Mouse (Mus musculus): ENCODE data around the gene Gatad2b. TPM values are rescaled to one million over a fixed set of nuclear protein-coding genes. Genes with fewer than 3 reads are reported as not detected.
"Not testable (repeated sequence)": the region's sequence is repeated elsewhere in the genome, so short reads cannot be mapped to it uniquely, and the experiment has no call there.

Gene Gatad2b
- polyA plus RNA-seq, 1 experiment from 2014 or later = 15.6 TPM

DNA sequence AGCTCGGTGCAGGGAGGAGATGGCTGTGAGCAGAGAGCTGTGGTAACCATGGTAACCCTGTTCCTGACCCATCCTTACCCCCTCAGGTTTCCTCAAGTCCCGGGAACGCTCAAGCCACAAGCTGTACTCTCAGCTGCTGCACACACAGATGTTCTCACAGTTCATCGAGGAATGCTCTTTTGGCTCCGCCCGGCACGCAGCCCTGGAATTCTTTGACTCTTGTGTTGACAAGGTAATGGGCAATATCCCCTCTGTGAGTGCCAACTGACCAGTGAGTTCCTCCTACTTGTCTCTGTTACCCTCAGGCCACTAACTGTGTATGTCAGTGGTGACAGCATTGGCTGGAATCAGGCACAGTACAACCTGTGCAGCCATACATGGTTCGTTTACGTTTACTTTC lies 20.8 kb upstream of the Gatad2b start:
- no peaks in the 10 kb centered on the region for H3K27me3 ChIP-seq (ENCODE audit: low read depth, poor library complexity, severe bottlenecking)
- H3K36me3 ChIP-seq = peaks cover 80% of the 10 kb centered on the region
- DNase-seq (ENCODE audit: low spot score) = peak; percentile 25
- H3K4me3 ChIP-seq = no peak overlapping the region
- H3K4me1 ChIP-seq = peaks cover 5% of the 10 kb centered on the region
- WGBS = 71% methylated on average over 9 of the region's 9 CpGs
- H3K9me3 ChIP-seq (replicated peaks) = no peaks in the 10 kb centered on the region
- H3K27ac ChIP-seq = no peak overlapping the region

- WGBS = 94% methylated on average over 22 of the region's 22 CpGs
- Histone ChIP-seq H3K9me3 (replicated peaks) (no peaks in the 10 kb centered on the region), H3K36me3 (peaks cover 80% of the 10 kb centered on the region), H3K27ac (no peak overlapping the region), H3K27me3 (ENCODE audit: low read depth, poor library complexity, severe bottlenecking) (no peaks in the 10 kb centered on the region), H3K4me1 (peaks cover 5% of the 10 kb centered on the region), H3K4me3 (no peak overlapping the region)
- DNase-seq (ENCODE audit: low spot score) = no peak
Measured at GRCm38 (mm10) chr3:90273855-90274254, 19.1 kb upstream of the Gatad2b start.

GRCm38 (mm10) chr3:90275286-90275685 lies 17.7 kb upstream of the Gatad2b start:
- Histone ChIP-seq H3K4me3 (no peak overlapping the region), H3K27me3 (ENCODE audit: low read depth, poor library complexity, severe bottlenecking) (no peaks in the 10 kb centered on the region), H3K4me1 (peaks cover 5% of the 10 kb centered on the region), H3K27ac (no peak overlapping the region), H3K9me3 (replicated peaks) (no peaks in the 10 kb centered on the region), H3K36me3 (peaks cover 86% of the 10 kb centered on the region)
- WGBS = 91% methylated on average over 11 of the region's 11 CpGs
- no peak for DNase-seq (ENCODE audit: low spot score)

DNA sequence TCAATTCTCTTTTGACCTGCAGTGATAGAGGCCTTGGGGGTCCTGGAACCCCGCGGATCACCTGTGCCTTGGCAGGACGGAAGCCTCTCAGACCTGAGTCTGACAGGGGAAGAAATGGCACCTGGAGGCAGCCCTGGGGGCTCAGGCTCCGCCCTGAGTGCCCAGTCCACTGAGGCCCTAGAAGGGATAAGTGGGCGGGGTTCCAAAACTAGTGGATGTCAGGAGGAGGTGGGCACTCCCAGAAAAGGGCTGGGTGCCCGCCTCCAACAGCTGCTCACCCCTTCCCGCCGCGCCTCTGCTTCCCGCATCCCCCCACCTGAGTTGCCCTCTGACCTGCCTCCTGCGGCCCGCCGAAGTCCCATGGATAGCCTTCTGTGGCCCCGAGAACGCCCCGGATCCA lies 16.1 kb upstream of the Gatad2b start:
- Histone ChIP-seq H3K36me3 (peaks cover 85% of the 10 kb centered on the region), H3K27me3 (ENCODE audit: low read depth, poor library complexity, severe bottlenecking) (no peaks in the 10 kb centered on the region), H3K4me1 (peaks cover 5% of the 10 kb centered on the region), H3K9me3 (replicated peaks) (no peaks in the 10 kb centered on the region), H3K4me3 (no peak overlapping the region), H3K27ac (no peak overlapping the region)
- no peak for DNase-seq (ENCODE audit: low spot score)
- WGBS = 39% methylated on average over 16 of the region's 16 CpGs

DNA sequence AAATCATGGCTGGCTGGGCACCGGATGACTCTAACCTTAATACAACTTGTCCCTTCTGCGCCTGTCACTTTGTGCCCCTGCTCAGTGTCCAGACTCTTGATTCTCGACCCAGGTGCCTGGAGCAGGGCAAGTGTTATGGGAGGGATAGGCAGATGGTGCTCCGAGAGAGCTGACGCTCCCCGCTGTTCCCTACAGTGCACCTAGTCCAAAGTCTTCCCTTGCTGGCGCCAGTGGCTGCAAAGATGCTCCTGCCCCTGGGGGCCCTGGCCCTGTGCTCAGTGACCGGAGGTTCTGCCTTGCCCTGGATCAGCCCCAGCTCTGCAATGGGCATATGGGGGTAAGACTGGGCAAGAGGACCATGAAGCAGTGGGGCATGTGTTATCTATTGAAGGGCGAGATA lies 15.2 kb upstream of the Gatad2b start:
- peaks cover 5% of the 10 kb centered on the region for H3K4me1 ChIP-seq
- no peaks in the 10 kb centered on the region for H3K27me3 ChIP-seq (ENCODE audit: low read depth, poor library complexity, severe bottlenecking)
- H3K27ac ChIP-seq = no peak overlapping the region
- no peak for DNase-seq (ENCODE audit: low spot score)
- H3K4me3 ChIP-seq = no peak overlapping the region
- WGBS = 92% methylated on average over 9 of the region's 9 CpGs
- no peaks in the 10 kb centered on the region for H3K9me3 ChIP-seq (replicated peaks)
- H3K36me3 ChIP-seq = peaks cover 75% of the 10 kb centered on the region

DNA sequence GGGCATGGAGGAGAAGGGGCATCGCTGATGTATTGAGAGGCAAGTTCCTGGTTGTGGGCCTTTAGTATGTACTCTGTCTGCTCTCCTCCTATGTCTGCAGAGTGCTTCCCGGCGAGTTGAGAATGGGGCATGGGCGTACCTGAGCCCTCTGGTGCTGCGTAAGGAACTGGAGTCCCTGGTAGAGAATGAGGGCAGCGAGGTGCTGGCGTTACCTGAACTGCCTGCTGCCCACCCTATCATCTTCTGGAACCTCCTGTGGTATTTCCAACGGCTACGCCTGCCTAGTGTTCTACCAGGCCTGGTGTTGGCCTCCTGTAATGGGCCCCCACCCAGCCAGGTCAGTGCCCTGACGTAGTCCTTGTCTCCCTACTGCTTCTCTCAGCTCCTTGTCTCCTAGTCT lies 14.8 kb upstream of the Gatad2b start:
- 95% methylated on average over 10 of the region's 10 CpGs for WGBS
- Histone ChIP-seq H3K4me1 (peaks cover 5% of the 10 kb centered on the region), H3K27ac (no peak overlapping the region), H3K4me3 (no peak overlapping the region), H3K27me3 (ENCODE audit: low read depth, poor library complexity, severe bottlenecking) (no peaks in the 10 kb centered on the region), H3K36me3 (peaks cover 74% of the 10 kb centered on the region), H3K9me3 (replicated peaks) (no peaks in the 10 kb centered on the region)
- no peak for DNase-seq (ENCODE audit: low spot score)

DNA sequence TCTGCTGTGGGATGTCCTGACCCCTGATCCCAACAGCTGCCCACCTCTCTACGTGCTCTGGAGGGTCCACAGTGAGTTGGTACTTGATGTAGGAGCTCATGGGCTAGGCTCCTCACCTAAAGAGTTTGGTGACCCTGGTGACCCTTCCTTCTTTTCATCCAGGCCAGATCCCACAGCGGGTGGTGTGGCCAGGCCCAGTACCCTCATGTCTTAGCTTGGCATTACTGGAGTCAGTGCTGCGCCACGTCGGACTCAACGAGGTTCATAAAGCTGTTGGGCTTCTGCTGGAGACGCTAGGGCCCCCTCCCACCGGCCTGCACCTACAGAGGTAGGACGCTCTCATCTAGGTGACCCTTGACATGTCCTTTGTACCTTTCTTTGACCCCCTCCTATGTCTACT lies 13.8 kb upstream of the Gatad2b start:
- H3K4me1 ChIP-seq = peaks cover 5% of the 10 kb centered on the region
- H3K36me3 ChIP-seq = peaks cover 63% of the 10 kb centered on the region
- no peaks in the 10 kb centered on the region for H3K9me3 ChIP-seq (replicated peaks)
- DNase-seq (ENCODE audit: low spot score) = no peak
- WGBS = 92% methylated on average over 9 of the region's 9 CpGs
- H3K27ac ChIP-seq = no peak overlapping the region
- no peaks in the 10 kb centered on the region for H3K27me3 ChIP-seq (ENCODE audit: low read depth, poor library complexity, severe bottlenecking)
- no peak overlapping the region for H3K4me3 ChIP-seq

DNA sequence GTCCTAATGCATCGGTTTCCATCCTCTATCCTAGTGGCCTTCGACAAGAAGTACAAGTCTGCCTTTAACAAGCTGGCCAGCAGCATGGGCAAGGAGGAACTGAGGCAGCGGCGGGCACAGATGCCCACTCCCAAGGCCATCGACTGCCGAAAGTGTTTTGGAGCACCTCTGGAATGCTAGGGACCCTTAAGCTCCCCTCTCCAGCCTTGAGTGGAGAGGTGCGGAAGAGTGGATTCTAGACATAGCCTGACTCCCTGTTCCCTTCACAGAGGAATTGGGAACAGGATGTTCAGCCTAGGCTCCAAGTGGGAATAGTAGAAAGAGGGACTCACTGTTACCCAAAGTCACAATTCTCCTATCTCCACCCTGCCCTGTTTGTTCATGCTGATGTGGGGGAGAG lies 13.2 kb upstream of the Gatad2b start:
- no peak overlapping the region for H3K27ac ChIP-seq
- no peak for DNase-seq (ENCODE audit: low spot score)
- H3K4me3 ChIP-seq = no peak overlapping the region
- H3K36me3 ChIP-seq = peaks cover 62% of the 10 kb centered on the region
- H3K27me3 ChIP-seq (ENCODE audit: low read depth, poor library complexity, severe bottlenecking) = no peaks in the 10 kb centered on the region
- WGBS = 94% methylated on average over 7 of the region's 7 CpGs
- peaks cover 5% of the 10 kb centered on the region for H3K4me1 ChIP-seq
- H3K9me3 ChIP-seq (replicated peaks) = no peaks in the 10 kb centered on the region

GRCm38 (mm10) chr3:90280708-90281107 lies 12.3 kb upstream of the Gatad2b start:
- Histone ChIP-seq H3K27me3 (ENCODE audit: low read depth, poor library complexity, severe bottlenecking) (no peaks in the 10 kb centered on the region), H3K4me3 (no peak overlapping the region), H3K4me1 (peaks cover 5% of the 10 kb centered on the region), H3K36me3 (peaks cover 55% of the 10 kb centered on the region), H3K9me3 (replicated peaks) (no peaks in the 10 kb centered on the region), H3K27ac (no peak overlapping the region)
- 90% methylated on average over 9 of the region's 9 CpGs for WGBS
- DNase-seq (ENCODE audit: low spot score) = no peak

DNA sequence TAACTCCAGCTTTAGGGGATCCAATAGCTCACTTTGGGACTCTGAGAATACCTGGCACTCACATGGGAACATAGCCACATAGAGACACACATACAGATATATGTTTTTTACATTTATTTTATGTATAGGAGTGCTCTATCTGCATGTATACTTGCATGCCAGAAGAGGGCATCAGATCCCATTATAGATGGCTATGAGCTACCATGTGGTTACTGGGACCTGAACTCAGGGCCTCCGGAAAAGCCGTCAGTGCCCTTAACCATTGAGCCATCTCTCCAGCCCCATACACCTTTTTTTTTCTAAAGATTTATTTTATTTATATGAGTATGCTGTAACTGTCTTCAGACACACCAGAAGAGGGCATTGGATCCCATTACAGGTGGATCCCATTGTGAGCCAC lies 8.8 kb upstream of the Gatad2b start:
- no peak for DNase-seq (ENCODE audit: low spot score)
- 92% methylated on average over 2 of the region's 2 CpGs for WGBS

GRCm38 (mm10) chr3:90289403-90289802 lies 3.6 kb upstream of the Gatad2b start:
- H3K27me3 ChIP-seq (ENCODE audit: low read depth, poor library complexity, severe bottlenecking); H3K27ac ChIP-seq; H3K4me1 ChIP-seq; H3K36me3 ChIP-seq; H3K4me3 ChIP-seq; DNase-seq (ENCODE audit: low spot score); H3K9me3 ChIP-seq (replicated peaks): not testable (repeated sequence)
- WGBS = 87% methylated on average over 3 of the region's 3 CpGs

More for the DNA sequence above, 8.8 kb upstream of the Gatad2b start:
- Histone ChIP-seq H3K36me3 (peaks cover 21% of the 10 kb centered on the region), H3K4me1 (no peaks in the 10 kb centered on the region), H3K9me3 (replicated peaks) (no peaks in the 10 kb centered on the region), H3K4me3 (no peak overlapping the region), H3K27ac (no peak overlapping the region), H3K27me3 (ENCODE audit: low read depth, poor library complexity, severe bottlenecking) (no peaks in the 10 kb centered on the region)

- Histone ChIP-seq H3K9me3 (replicated peaks) (no peaks in the 10 kb centered on the region), H3K36me3 (peaks cover 8% of the 10 kb centered on the region), H3K4me1 (peaks cover 16% of the 10 kb centered on the region), H3K27me3 (ENCODE audit: low read depth, poor library complexity, severe bottlenecking) (no peaks in the 10 kb centered on the region), H3K4me3 (no peak overlapping the region), H3K27ac (no peak overlapping the region)
- 92% methylated on average over 1 of the region's 1 CpGs for WGBS
- no peak for DNase-seq (ENCODE audit: low spot score)
Measured at GRCm38 (mm10) chr3:90290602-90291001, 2.4 kb upstream of the Gatad2b start.

DNA sequence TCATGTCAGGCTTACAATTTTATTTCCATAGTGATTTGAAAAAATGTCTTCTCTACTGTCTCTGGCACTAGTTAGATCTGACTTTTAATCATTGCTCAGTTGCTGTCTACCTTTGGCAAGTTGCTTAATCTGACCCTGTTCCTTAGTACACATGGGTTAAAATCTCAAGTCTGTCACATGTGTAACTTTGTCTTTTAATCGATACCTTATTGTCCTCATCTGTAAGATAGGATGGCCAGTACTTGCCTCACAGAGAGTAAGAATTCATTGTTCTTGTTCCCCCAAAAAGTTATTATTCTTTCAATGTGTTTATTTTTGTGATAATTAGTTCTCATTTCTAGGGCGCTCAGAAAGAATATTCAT lies 1.0 kb upstream of the Gatad2b start:
- H3K9me3 ChIP-seq (replicated peaks) = no peaks in the 10 kb centered on the region
- H3K4me3 ChIP-seq = peak overlapping the region; percentile 86
- no peak for DNase-seq (ENCODE audit: low spot score)
- 45% methylated on average over 2 of the region's 2 CpGs for WGBS
- peaks cover 16% of the 10 kb centered on the region for H3K4me1 ChIP-seq
- H3K36me3 ChIP-seq = peaks cover 16% of the 10 kb centered on the region
- peak overlapping the region; percentile 98 for H3K27ac ChIP-seq
- no peaks in the 10 kb centered on the region for H3K27me3 ChIP-seq (ENCODE audit: low read depth, poor library complexity, severe bottlenecking)

DNA sequence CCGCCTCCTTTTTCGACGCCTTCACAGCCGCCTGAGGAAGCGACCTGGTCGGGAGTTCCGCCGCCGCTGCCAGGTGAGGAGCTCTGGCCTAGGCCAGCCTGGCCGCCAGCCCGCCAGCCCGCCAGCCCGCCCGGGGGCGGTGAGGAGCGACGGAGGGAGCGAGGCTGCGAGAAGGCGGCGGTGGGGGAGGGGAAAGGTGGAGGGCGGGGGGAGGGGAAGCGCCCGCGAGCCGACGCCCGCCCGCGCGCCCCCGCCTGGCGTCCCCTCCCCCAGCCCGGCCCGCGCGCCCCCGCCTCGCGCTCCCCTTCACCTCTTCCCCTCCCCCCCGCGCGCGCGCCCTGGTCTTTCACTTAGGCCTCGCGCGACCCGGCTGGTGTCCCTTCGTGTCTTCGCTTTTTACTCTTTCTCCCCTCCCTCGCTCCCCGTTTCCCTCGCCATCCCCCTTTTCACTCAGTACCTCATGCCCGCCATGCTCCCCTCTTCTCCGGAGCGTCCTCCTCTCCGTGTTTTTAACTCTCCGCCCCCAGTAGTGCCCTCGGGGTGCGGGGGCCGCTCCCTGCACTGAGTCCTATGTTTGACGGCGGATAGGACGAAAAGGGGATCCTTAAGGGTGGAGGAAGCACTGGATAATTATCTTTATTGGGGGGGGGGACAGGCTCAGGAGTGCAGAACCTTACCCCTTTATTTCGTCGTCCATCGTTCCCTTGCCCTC lies 530 bp downstream of the Gatad2b start:
- no peaks in the 10 kb centered on the region for H3K27me3 ChIP-seq (ENCODE audit: low read depth, poor library complexity, severe bottlenecking)
- WGBS = under 1% methylated on average over 42 of the region's 68 CpGs
- H3K4me3 ChIP-seq = peak overlapping the region; percentile 86
- H3K27ac ChIP-seq = peak overlapping the region; percentile 98
- no peaks in the 10 kb centered on the region for H3K9me3 ChIP-seq (replicated peaks)
- DNase-seq (ENCODE audit: low spot score) = peak; percentile 93
- H3K36me3 ChIP-seq = peaks cover 24% of the 10 kb centered on the region
- H3K4me1 ChIP-seq = peaks cover 16% of the 10 kb centered on the region

All from limb, embryonic 10.5 days (tissue).